Mouse (Mus musculus) stomach, adult 2 months (tissue): ENCODE measurements around the gene C1qb. TPM values are rescaled to one million over a fixed set of nuclear protein-coding genes. Genes with fewer than 3 reads are reported as not detected.

Experiments used
- polyA plus RNA-seq: library from polyadenylated mRNA; depleted of rRNA; stranded (reverse); fragments of >200 nt; gene quantifications from 2 replicates; pipeline ENCODE4 v1.2.3, GENCODE M21; 2012; rRNA removed

The C1qb gene
- 36.3 and 46.5 TPM in 2 replicates for polyA plus RNA-seq

GRCm38 (mm10) chr4:136886101-136886500, at the start of gene C1qb:
Gene C1qb (minus strand): TSS chr4:136886187.

GRCm38 (mm10) chr4:136898637-136899036, 12.7 kb upstream of the C1qb start, which contains the start of gene C1qa:
Gene C1qa (minus strand): TSS chr4:136898803.

GRCm38 (mm10) chr4:136892811-136893210, 6.8 kb upstream of the C1qb start, which contains the start of gene C1qc:
Gene C1qc (minus strand): TSS chr4:136893065.

GRCm38 (mm10) chr4:136835621-136836386, 50.2 kb downstream of the C1qb start, which contains the start of gene Ephb2:
Gene Ephb2 (minus strand): TSS chr4:136835988.

Other genes with a start within 250 kb of the C1qb start
- 12.2 and 13.5 TPM in 2 replicates for gene Ephb2, start 50.2 kb downstream of the C1qb start, polyA plus RNA-seq
- gene C1qc, start 6.9 kb upstream of the C1qb start, polyA plus RNA-seq, result 63.5 and 96.5 TPM in 2 replicates
- 36.0 and 53.0 TPM in 2 replicates for gene C1qa, start 12.6 kb upstream of the C1qb start, polyA plus RNA-seq
- gene Epha8, start 70.6 kb upstream of the C1qb start, polyA plus RNA-seq, result 0.17 and 0.31 TPM in 2 replicates
- gene Zbtb40, start 162.6 kb upstream of the C1qb start, polyA plus RNA-seq, result 2.9 and 3.9 TPM in 2 replicates